Mouse (Mus musculus) B cell, adult 2 months (primary cell): ENCODE data around the gene Rad23a.

Source experiments
- DNase-seq, 2 experiments: peaks; one replicate each; pipeline ENCODE4 v3.0.0; 2022

Rad23a gene

GRCm38 (mm10) chr8:84786801-84787467, 53.5 kb downstream of the Rad23a start:
- DNase-seq: no peak

GRCm38 (mm10) chr8:84785756-84786677, 54.4 kb downstream of the Rad23a start:
- DNase-seq: no peak

DNA sequence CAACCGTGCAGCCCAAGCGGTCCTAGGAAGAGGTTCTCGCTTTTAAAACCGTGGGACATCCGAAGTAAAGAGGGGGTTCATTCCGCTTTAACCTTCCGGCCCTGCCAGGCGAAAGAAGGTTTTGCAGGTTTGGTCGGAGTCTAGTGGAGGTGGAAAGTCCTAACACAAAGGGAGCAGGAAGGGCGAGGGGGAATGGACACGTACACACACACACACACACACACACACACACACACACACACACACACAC, 55.0 kb downstream of the Rad23a start:
- no peak for DNase-seq

GRCm38 (mm10) chr8:84784681-84785505, 55.6 kb downstream of the Rad23a start:
- DNase-seq: no peak
